Mouse (Mus musculus) erythroid progenitor cell, adult 5-6 weeks (primary cell): ENCODE measurements around the gene Mum1. TPM values are rescaled to one million over a fixed set of nuclear protein-coding genes. Genes with fewer than 3 reads are reported as not detected.

Experiments
- ATAC-seq: replicated peaks from 2 replicates; pipeline ENCODE4 v1.8.0; 2016; ENCODE audit warnings: moderate number of reproducible peaks, mild to moderate bottlenecking, moderate TSS enrichment, inconsistent platforms; ENCODE audit not compliant: poor library complexity, low FRiP score, severe bottlenecking
- total RNA-seq, 2 experiments: library from RNA; stranded (forward) in 1 of 2; stranded (reverse) in 1 of 2; fragments of 150-400 nt in 1 of 2; fragments of 186-747, 209-891 nt in 1 of 2; gene quantifications; 2 replicates each; pipeline versions ENCODE4 v1.2.3 to v1.2.4; 2015 to 2017; ENCODE audit warnings: low replicate concordance in 2 of 2

Gene Mum1
- total RNA-seq (2015; ENCODE audit: low replicate concordance) (26.3 and 59.5 TPM in 2 replicates), total RNA-seq (2017; ENCODE audit: low replicate concordance) (65.3 and 74.2 TPM in 2 replicates)

DNA sequence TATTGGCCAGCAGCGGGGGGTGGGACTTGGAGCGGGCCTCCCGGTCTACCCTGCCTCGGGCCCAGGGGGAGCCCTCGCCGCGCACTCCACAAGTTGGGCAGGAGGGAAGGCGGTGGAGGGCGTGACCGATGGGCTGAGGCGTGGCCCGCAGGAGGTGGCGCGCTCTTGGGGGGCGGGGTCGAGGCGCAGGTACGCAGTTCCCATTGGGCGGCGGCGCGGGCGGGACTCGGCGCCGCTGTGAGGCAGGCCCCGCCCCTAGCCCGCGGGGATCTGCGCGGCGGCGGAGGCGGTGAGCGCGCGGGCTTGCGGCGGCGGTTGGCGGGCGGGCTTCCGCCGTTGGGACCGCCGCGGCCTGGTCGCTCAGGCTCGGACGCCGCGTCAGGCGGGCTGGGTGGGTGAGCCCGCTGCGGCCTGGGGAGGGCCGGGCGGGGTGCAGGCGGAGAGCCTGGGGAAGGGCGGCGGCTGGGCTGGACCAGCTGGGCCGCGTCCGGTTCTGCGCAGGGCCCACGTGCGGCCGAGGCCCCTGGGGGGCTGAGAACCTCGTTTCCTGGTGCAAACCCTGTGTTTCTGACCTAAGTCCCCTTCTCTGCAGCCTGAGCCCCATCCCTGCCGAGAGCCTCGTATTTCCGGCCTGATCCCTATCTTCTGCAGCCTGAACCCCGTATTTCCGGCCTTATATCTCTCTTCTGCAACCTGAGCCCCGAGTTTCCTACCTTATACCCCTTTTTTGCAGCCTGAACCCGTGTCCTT lies at the start of gene Mum1:
Gene Mum1 (plus strand): TSS at position 19 of the 750 bp plus-strand sequence.
- ATAC-seq, result peak; percentile 95

DNA sequence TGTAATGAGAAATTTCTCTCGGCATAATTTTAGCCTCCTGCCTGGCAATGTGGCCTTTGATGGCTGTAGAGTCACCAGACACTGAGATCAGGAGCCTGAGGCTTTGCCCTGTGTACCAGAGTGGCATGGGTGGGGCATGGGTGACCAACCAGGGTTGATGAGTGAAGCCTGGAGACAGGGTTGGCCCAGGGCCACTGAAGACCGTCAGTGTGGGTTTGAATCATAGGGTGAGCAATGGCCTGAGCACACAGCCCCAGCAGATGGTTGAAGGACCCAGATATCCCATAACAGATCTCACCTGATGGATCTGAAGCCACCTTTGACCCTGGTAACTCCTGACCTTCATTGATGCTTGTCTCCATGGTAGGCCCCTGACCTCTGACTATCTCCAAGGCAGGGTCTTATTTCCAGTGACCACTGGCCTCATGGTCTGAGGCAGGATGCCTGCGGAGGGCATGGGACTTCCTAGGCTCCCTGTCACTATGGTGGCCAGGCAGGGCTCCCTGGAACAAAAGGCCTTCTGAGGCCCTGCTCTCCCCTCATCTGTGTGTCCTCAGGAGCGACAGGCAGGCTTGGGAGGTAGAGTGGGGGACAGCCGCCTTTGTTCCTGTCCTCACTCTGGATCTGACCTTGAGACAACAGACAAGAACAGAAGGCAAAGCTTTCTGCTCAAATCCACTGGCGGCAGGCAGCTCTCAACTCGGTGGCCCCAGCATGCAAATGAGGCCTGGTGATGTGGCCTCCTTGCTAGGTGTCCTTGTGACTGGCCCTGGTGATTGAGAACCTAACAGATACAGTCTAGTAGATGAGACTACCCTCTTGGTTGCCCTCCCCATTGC lies 48.6 kb upstream of the Mum1 start:
- no peak for ATAC-seq

DNA sequence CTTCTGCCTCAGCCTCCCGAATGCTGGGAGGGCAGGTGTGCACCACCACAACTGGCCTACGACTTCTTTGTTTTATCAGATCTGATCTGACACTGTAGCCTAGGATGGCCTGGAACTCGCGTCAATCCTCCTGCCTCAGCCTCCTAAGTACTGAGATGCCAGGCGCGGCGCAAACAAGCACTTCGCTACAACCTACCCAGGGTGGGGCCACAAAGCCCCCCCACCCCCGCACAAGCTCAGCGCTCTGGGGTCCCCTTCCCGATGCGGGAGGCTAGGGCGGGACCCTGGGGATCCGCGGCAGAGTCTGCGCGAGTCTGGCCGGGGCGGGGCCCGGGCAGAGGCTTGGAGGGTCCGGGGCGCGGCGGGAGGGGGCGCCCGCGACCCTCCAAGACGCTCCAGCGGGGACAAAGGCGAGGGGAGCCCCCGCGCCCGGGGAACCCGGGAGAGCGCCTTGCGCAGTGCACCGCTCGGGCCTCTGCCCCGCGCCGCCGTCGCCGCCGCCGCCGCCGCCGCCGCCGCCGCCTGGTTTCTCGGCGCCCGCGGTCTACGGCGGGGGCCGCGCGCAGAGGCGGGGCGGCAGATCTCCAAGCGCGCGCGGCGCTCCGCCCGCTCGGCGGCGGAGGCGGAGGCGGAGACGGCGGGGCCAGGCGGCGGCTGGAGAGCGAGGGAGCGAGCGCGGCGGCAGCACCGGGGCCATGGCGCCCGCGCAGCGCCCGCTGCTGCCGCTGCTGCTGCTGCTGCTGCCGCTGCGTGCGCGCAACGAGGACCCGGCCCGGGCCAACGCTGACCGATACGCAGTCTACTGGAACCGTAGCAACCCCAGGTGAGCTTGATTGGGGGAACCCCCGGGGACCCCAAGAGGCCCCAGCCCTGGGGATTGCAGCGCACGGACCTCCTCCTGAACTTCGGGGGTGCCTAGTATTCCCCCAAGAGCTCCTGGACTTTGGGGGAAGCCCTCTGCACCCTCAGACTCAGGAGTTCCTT lies 46.9 kb upstream of the Mum1 start, which contains the start of gene Efna2:
Gene Efna2 (plus strand): TSS at position 415 of the 984 bp plus-strand sequence.
- ATAC-seq, result no peak

GRCm38 (mm10) chr10:80180288-80180687 lies 45.9 kb upstream of the Mum1 start:
- no peak for ATAC-seq

DNA sequence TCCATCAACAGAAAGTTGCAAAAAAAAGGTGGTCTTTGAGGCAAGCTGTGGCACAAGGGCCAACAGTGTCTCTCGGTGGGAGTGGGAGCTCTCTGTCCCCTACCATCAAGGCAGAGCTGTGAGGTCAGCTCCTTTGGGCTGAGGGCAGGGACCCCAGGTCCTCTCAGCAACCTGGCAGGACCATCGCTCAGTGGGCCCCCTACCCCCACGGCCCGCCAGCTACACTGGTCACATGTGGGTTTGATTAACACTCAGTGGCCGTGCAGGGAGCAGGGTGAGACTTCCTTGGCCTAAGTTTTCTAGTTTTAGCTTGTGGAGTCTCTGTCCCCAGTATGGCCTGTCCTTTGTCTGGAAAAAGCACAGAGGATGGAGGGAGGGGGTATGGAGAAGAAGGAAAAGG lies 45.4 kb upstream of the Mum1 start:
- no peak for ATAC-seq

GRCm38 (mm10) chr10:80182547-80182946 lies 43.7 kb upstream of the Mum1 start:
- no peak for ATAC-seq

DNA sequence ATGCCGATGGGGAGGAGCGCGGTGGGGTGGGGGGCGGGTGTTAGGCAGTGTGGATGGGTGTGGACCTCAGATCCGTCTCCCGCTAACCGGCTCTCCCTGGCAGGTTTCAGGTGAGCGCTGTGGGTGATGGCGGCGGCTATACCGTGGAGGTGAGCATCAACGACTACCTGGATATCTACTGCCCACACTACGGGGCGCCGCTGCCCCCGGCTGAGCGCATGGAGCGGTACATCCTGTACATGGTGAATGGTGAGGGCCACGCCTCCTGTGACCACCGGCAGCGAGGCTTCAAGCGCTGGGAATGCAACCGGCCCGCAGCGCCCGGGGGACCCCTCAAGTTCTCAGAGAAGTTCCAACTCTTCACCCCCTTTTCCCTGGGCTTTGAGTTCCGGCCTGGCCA lies 39.6 kb upstream of the Mum1 start:
- no peak for ATAC-seq

- no peak for ATAC-seq
Measured at GRCm38 (mm10) chr10:80187739-80188138, 38.5 kb upstream of the Mum1 start.

DNA sequence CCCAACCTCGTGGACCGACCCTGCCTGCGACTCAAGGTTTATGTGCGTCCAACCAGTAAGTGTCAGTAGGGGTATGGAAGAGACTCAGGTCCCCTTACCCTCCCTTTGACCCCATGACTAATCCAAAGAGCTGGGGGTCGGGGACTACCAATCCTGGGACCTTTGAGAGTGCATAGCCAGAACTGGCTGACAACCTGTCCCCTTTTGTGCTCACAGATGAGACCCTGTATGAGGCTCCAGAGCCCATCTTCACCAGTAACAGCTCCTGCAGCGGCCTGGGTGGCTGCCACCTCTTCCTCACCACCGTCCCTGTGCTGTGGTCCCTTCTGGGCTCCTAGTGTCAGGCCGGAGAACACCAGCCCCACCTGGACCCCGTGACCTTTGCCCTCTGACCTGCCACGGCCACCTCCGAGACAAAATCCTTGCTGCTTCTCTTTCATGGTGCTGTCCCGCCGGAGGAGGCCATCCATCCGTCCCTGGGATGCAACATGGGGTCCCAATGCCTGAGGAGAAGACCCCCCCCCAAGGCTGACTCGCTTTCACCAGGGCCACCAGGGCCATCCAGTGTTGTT lies 37.7 kb upstream of the Mum1 start:
- no peak for ATAC-seq

DNA sequence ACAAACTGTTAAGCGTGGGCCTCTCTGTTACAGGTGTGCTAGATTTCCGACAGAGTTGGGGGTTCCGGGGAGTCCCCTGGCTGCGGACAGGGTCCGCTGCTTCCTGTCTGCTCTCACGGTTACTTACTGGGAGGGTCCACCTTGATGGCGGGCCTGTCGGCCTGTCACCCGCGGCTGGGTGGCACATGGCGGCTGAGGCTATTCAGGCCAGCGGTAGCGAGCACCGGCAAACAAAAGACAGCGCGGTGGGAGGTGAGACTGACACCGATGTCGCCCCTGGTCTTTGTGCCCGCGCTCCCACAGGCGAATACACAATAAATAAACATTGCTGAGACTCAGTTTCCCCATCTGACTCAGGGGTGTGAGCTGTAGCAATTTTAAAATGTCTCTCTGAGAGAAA lies 36.2 kb upstream of the Mum1 start:
- ATAC-seq, result no peak

GRCm38 (mm10) chr10:80190491-80191051 lies 35.7 kb upstream of the Mum1 start:
- no peak for ATAC-seq

DNA sequence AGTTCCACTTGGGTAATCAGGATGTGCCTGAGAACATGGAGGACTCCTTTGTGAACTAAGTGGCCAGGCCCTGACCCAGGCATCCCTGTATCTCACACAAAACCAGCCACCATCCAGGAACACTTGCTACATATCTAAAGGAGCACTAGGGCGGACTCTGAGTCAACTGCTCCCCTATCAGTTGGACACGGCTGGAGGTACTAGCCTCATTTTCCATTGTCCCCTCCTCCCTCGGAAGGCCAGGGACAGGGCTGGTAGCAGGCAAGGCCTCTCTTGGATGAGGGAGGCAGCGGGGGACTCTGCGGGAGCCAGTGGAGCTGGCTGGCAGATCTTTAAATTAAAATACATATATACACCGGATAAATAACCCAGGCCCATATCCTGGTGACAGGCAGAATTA lies 32.3 kb upstream of the Mum1 start:
- no peak for ATAC-seq

GRCm38 (mm10) chr10:80194441-80194840 lies 31.8 kb upstream of the Mum1 start:
- ATAC-seq, result no peak

DNA sequence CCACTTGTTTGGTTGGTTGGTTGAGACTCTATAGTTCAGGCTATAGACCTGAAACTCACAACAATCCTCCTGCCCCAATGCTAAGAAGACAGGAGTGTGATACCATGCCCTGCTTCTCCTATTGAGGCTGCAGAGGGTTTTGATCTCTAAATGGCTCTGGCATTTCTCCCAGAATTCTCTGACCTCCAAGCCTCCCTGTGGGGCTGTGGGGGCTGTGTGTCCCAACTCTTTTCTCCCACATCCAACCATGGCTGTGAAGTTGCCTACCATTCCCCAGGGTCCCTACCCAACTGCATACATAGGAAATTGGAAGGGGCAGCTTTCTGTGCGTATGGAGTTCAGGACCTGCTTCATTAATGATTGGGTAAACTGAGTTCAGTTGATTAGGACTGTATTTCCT lies 30.1 kb upstream of the Mum1 start:
- ATAC-seq, result no peak

GRCm38 (mm10) chr10:80196778-80197581 lies 29.3 kb upstream of the Mum1 start:
- no peak for ATAC-seq

- peak; percentile 90 for ATAC-seq
Measured at GRCm38 (mm10) chr10:80199440-80200008, 26.7 kb upstream of the Mum1 start.

- ATAC-seq, result no peak
Measured at GRCm38 (mm10) chr10:80200485-80200884, 25.7 kb upstream of the Mum1 start.

GRCm38 (mm10) chr10:80204055-80204454 lies 22.2 kb upstream of the Mum1 start:
- no peak for ATAC-seq
